Mouse (Mus musculus) lung, postnatal 0 days (tissue): ENCODE measurements around the gene Olfr159.

Experiments used
- CTCF ChIP-seq: IDR thresholded peaks from 2 replicates; pipeline ENCODE4 v1.5.1; 2016; ENCODE audit warnings: antibody characterized with exemption, mild to moderate bottlenecking
- EP300 ChIP-seq: IDR thresholded peaks from 2 replicates; pipeline ENCODE4 v1.6.1; 2016; ENCODE audit warnings: antibody characterized with exemption, mild to moderate bottlenecking, control low read depth

- TF ChIP-seq CTCF (no peak), EP300 (no peak)
Measured at GRCm38 (mm10) chr4:43770909-43771308, at the start of gene Olfr159.
